Mouse (Mus musculus) cerebellum, adult 8-10 months (tissue): ENCODE data around the gene Fam71f2.
A peak's percentile ranks its signal among the peaks of the same experiment; 100 is the strongest.

Experiments used
- DNase-seq: peaks from one replicate; pipeline ENCODE4 v3.0.0; 2022

Gene Fam71f2

DNA sequence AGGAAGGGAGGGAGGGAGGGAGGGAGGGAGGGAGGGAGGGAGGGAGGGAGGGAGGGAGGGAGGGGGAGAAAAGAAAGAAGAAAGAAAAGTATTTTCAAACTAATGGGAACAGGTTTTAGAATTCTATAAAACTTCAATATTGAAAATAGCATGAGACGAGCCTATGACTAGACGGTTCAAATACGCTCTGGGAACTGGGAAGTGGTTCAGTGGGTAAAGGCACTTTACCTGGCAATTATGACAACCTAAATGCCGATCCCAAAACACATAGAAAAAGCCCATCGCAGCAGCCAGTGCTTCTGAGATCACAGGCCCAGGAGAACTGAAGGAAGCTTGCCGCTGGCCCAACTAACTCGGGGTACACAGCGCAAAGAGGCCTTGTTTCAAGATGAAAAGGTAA, at the start of gene Fam71f2:
Fam71f2 (plus strand) TSS at position 301 of the 400 bp plus-strand sequence.
- no peak for DNase-seq

DNA sequence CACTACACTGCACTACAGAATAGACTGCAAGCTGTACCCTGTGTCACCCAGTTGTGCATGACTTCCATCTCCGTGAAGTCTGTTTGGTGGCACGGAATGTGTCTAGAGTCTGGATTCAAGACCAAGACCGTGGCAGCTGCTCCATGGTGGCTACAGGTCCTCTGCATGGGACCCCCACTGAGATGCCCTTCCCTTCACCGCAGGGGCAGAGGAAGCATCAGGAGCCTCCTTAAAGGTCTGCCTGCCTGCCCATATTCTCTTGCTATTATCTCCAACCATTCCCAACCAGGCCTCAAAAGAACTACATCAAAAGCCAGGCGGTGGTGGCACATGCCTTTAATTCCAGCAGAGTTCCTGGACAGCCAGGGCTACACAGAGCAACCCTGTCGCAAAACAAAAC, 49.0 kb upstream of the Fam71f2 start:
- DNase-seq = no peak

DNA sequence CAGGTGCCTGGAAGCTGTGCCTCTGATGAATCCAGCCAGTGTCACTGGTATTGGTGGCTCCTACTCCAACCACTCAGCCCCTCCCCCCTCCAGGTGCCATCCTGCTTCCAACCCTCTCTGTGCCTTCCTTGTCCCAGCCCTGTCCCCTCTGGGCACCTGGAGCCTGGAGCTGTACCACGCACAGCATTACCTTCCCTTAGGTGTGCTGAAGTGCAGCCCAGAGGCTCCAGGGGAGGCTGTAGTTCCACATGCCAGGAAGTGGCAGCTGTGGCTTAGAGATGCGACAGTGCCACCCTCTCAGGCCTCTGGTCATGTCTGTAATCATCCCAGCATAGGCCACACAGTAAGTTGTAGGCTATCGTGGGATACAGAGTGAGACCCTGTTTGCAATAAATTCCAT, 47.6 kb upstream of the Fam71f2 start:
- no peak for DNase-seq

DNA sequence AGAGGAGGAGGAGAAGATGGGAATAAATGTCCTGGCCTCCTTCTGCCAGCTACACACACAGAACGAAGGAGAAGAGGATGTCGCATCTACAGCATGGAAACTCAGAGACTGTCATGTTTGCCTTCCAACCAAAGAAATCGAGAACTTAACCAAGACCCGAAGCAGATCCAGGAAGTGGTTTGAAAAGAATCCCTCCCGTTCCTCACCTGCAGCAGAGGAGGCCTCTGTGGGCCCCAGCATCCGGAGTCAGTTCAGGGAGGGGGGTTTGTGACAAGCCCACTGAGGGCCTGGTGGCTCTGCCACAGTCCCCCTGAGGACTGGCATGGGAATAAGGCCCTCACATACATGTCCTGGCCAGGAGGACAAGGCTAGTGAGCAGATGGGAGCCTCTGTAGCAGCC, 47.1 kb upstream of the Fam71f2 start:
- DNase-seq = no peak

- no peak for DNase-seq
Measured at GRCm38 (mm10) chr6:29233710-29234109, 45.7 kb upstream of the Fam71f2 start.

- no peak for DNase-seq
Measured at GRCm38 (mm10) chr6:29234272-29234671, 45.1 kb upstream of the Fam71f2 start.

DNA sequence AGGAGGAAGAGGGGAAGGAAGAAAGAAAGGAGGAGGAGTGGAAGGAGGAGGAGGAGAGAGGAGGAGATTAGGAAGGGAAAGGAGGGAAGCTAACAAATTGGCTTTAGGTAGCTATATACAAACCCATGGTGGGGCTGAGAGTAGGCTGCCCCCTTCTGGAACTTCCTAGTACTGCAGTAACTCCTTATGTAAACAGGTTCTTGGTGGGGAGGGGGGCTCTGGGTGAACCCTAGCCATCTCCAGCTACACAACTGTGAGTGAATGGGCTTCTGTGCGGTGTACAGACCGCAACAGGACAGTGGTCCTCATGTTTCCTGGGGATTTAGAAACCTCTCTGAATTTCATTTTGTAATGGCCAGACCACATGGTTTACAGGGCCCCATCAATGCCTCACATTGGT, 38.6 kb upstream of the Fam71f2 start:
- peak; percentile 36 for DNase-seq

DNA sequence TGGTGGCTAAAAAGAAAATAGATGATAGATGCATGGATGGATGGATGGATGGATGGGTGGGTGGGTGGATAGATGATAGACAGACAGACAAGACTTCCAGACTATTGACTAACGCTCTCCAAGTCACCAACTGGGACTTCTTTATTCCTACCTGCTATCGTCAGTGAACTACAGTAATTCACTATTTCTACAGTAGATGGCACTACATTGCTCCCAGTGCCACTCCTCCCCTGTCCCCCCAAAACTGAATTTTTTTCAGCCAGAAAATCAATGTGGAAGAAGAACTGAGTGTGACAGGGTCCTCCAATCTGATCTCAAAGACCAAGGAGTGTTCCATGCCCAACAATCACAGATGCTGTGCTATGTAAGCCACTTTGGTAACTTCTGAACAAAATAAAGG, 37.7 kb upstream of the Fam71f2 start:
- DNase-seq = no peak

DNA sequence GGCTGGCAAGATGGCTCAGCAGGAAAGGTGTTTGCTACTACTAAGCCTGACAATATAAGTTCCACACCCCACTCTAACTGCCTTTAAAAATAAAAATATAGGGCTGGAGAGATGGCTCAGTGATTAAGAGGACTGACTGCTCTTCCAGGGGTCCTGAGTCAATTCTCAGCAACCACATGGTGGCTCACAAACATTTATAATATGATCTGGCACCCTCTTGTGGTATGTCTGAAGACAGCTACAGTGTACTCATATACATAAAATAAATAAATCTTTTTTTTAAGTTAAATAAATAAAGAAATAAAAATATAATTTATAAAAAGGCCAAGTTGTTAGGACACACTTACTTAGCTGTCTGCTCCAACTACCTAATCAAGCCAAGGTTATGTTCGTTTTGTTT, 37.1 kb upstream of the Fam71f2 start:
- DNase-seq = no peak

DNA sequence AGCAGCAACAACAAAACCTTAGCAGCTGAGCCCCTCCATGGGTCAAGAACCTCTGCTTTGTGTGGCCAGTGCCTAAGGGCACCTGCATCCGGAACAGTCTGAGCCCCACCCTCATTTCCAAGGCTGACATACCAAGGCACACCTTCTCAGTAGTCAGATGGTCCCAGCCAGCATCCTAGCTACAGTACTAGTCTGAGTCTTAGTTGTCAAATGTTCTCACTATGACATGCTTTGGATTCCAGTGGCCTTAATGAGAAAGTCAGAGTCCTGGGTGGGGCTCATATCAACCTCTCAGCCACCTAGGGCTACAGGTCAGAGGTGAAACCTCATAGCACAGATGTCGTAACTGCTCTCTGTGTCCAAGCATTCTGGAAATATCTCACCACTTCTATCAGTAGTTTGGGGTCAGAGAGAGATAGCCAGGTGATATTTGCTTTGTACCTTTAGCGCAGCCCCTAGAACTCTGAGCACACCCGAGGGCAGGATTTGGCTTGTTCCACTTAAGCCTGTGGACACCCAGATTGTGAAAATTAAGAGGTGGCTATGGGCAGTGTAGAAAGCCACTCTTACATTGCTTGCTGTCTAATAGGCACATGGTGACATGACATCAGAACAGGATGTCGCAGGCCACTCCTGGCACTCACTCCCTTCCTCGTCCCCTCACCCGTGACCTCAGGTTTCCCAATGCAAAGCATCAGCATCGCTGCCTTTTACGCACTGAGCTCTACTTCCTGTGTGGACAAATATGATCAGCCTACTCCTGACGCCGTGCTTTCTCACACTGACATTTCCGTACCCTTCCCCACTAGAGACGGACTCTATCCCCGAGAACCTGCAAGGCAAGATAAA, 33.9 kb upstream of the Fam71f2 start:
- DNase-seq = no peak

- DNase-seq = no peak
Measured at GRCm38 (mm10) chr6:29246183-29246582, 33.2 kb upstream of the Fam71f2 start.

GRCm38 (mm10) chr6:29246585-29246984, 32.8 kb upstream of the Fam71f2 start:
- DNase-seq = no peak

- DNase-seq = no peak
Measured at GRCm38 (mm10) chr6:29247072-29247471, 32.3 kb upstream of the Fam71f2 start.

- DNase-seq = no peak
Measured at GRCm38 (mm10) chr6:29259418-29259817, 20.0 kb upstream of the Fam71f2 start.

DNA sequence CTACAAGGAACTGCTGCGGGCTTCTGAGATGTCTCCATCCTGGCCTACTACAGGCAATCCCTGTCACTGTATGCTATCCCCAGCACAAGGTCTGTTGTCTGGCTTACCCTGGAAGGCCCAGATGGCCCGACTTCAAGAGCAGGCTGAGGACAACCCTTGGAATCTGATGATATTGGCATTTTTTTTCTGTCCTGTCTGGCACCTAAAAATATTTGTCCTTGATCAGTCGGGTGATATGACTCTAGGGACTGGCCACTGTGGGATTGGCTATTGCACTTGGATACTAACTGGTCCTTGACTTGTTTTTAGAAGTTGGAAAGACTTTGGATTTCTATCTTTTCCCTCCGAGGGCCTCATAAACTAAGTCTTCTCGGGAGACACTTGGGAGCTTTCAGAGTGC, 17.6 kb upstream of the Fam71f2 start:
- DNase-seq = no peak

DNA sequence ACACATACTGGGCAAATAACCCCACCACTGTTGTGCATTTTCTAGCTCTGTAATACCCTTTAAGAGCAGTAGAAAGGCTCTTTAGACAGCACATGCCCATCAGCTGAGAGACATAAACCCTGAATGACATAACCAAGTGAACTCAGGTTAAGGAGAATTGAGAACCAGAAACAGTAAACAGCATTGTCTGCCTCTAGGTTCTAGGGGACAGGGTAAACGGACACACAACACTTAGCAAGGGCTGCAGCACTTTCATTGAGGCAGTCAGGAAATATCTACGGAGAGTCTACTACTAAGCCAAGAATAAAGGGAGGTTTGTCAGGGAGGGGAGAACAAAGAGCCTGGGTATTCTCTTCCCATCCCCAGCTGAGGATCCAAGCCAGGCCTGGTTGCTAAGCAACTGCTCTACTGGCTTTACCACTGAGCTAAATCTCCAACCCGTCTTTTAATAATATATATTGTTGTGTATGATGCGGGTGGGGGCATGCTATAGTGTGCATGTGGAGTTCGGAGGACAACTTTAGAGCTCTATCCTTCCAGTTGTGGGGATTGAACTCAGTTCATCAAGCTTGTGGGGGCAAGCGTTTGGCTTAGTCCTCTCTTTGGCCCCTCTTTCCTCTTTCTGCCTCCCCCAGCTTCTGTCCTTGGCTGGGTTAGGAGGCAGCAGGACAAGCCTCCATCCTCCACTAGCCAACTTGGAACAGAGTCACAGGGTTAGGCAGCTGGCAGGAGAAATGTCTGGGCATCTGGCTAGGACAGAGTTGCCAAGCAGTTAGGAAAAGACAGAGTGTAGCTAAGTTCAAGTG, 15.5 kb upstream of the Fam71f2 start:
- no peak for DNase-seq

GRCm38 (mm10) chr6:29264456-29264781, 15.0 kb upstream of the Fam71f2 start:
- DNase-seq = no peak

DNA sequence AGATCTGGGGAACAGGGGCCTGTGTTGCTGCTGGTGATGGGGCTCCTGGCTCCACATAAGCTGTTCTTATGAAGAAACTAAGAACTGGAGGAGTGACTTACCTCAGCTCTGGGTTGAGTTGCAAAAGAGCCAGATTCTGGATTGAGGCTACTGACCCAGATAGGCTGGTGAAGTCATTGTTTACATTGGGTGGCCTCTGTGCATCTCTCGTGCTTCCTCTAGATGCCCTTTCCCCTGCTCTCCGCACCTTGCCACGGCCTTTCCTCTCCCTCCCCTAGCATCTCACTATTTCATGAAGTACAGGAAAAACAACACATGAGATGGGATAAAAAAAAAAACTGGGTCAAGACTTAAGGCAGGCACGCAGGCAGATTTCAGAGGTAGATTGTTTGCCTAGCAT, 12.5 kb upstream of the Fam71f2 start:
- DNase-seq = no peak

- no peak for DNase-seq
Measured at GRCm38 (mm10) chr6:29269006-29269668, 10.3 kb upstream of the Fam71f2 start.

DNA sequence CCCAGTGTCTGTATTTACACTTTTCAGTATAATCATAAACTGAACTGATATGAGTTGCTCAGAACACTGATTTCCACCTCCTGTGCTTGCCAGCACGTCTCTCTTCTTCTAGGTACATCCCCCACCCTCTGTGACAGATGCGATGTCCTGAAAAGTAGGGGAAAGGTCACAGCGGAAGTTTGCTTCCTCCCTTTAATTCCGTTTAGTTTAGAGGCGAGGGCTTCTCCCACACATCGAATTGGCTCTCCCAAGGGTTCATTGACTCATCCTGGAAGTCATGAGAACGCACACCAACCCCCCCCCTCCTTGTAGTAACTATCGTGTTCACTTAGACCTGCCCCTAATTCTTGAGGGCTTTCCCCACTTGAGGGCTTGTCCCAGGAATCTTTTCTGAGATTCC, 8.4 kb upstream of the Fam71f2 start:
- no peak for DNase-seq

- peak; percentile 85 for DNase-seq
Measured at GRCm38 (mm10) chr6:29272312-29273072, 6.9 kb upstream of the Fam71f2 start, which contains the start of gene Hilpda. Gene Hilpda, plus strand, starts transcription at chr6:29272488.

DNA sequence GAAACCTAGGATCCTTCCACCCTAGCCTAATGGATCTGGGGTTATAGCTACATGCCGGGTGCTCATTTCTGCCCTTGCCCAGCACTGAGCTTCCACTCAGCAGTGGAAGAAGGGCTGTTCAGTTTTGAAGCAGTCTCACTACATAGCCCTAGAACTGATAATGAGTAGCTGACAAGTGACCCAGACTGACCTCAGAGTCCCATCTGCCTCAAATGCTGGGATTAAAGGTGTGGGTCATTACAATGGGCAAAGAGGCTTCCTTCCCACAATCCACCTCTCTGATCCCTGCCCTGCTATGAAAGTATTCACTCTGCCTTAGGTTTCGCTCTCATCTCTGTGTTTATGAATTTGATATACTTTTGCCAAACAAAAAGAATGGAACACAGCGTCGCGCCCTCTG, 2.6 kb upstream of the Fam71f2 start:
- no peak for DNase-seq
